Mouse (Mus musculus): ENCODE measurements around the gene Klra6.
"Not testable (repeated sequence)": the region's sequence is repeated elsewhere in the genome, so short reads cannot be mapped to it uniquely, and the experiment has no call there.

The Klra6 gene

GRCm38 (mm10) chr6:130026854-130027253 is at the start of gene Klra6:
Gene Klra6 (minus strand): TSS chr6:130026954.
- no peak for DNase-seq (ENCODE audit: low spot score)

- not testable (repeated sequence) for DNase-seq (ENCODE audit: low spot score)
These were observed 40.4 kb upstream of the Klra6 start, which contains the start of gene Klra4 for GRCm38 (mm10) chr6:130067171-130067570. Gene Klra4 (minus strand): TSS chr6:130067271.

- no peak for DNase-seq (ENCODE audit: low spot score)
These were observed 38.4 kb upstream of the Klra6 start for GRCm38 (mm10) chr6:130065196-130065595.

GRCm38 (mm10) chr6:130035146-130035545 is 8.4 kb upstream of the Klra6 start:
- DNase-seq (ENCODE audit: low spot score): not testable (repeated sequence)

- not testable (repeated sequence) for DNase-seq (ENCODE audit: low spot score)
These were observed 4.8 kb upstream of the Klra6 start for GRCm38 (mm10) chr6:130031493-130032089.

All from ovary, postnatal 36 days (tissue).